Mouse (Mus musculus): ENCODE results near the gene Rpusd2. TPM values are rescaled to one million over a fixed set of nuclear protein-coding genes. Genes with fewer than 3 reads are reported as not detected.

Gene Rpusd2
- polyA plus RNA-seq, 1 experiment from 2014 or later: 4.1 TPM

DNA sequence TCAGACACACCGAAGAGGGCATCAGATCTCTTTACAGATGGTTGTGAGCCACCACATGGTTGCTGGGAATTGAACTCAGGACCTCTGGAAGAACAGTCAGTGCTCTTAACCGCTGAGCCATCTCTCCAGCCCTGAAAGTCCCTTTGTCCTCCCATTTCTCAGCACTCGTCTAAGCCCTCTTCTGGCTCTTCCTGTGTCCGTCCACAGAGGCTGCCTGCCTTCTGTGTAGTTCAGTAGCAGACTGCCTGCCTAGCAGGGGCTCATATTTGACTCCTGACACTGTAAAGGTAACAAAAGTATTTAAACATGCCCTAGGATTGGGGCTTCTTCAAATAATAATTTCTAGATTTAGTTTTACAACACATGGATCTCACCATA is 9.4 kb upstream of the Rpusd2 start:
- Histone ChIP-seq H3K27me3 (ENCODE audit: control insufficient read depth, insufficient read depth, low read length) (no peaks in the 10 kb centered on the region), H3K27ac (ENCODE audit: low read depth, low read length) (no peak overlapping the region), H3K4me1 (ENCODE audit: control insufficient read depth, insufficient read depth, low read length) (peaks cover 6% of the 10 kb centered on the region; the same call in 1 of the 2 replicates), H3K36me3 (ENCODE audit: control insufficient read depth, insufficient read depth, low read length) (peaks cover 14% of the 10 kb centered on the region; the same call in 1 of the 2 replicates), H3K9ac (replicated peaks; ENCODE audit: low read depth, low read length) (no peak overlapping the region), H3K4me3 (ENCODE audit: low read depth, low read length) (no peak overlapping the region), H3K4me2 (ENCODE audit: low read depth, low read length) (no peak overlapping the region), H3K9me3 (ENCODE audit: control insufficient read depth, low read length) (no peaks in the 10 kb centered on the region)
- 79% methylated on average over 4 of the region's 4 CpGs for WGBS
- no peak for ATAC-seq (ENCODE audit: low read depth)

DNA sequence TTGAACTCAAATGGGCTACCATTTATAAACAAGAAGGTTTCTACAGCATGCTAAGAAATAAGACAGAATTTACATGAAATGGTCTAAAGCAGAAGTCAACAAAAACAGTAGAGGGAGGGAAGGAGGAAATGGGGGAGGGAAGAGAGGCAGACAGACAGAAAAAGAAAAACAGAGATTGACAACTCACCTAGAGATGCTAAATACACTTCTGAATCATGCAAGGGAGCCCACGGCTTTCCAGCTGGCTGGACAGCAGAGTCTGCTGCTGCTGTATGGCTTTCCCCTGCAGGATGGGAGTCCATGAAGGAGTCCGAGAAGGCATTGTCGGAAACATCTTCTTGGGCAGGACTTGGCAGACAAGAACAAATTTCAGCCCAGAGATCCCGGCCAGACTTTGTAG is 7.6 kb upstream of the Rpusd2 start:
- Histone ChIP-seq H3K9ac (replicated peaks; ENCODE audit: low read depth, low read length) (no peak overlapping the region), H3K27ac (ENCODE audit: low read depth, low read length) (no peak overlapping the region), H3K4me1 (ENCODE audit: control insufficient read depth, insufficient read depth, low read length) (peaks cover 6% of the 10 kb centered on the region; the same call in 1 of the 2 replicates), H3K27me3 (ENCODE audit: control insufficient read depth, insufficient read depth, low read length) (no peaks in the 10 kb centered on the region), H3K4me2 (ENCODE audit: low read depth, low read length) (no peak overlapping the region), H3K4me3 (ENCODE audit: low read depth, low read length) (no peak overlapping the region), H3K36me3 (ENCODE audit: control insufficient read depth, insufficient read depth, low read length) (0 out of 2 replicates have a peak, but pooled peaks cover 3% of the 10 kb centered on the region), H3K9me3 (ENCODE audit: control insufficient read depth, low read length) (no peaks in the 10 kb centered on the region)
- no peak for ATAC-seq (ENCODE audit: low read depth)
- 92% methylated on average over 4 of the region's 4 CpGs for WGBS

DNA sequence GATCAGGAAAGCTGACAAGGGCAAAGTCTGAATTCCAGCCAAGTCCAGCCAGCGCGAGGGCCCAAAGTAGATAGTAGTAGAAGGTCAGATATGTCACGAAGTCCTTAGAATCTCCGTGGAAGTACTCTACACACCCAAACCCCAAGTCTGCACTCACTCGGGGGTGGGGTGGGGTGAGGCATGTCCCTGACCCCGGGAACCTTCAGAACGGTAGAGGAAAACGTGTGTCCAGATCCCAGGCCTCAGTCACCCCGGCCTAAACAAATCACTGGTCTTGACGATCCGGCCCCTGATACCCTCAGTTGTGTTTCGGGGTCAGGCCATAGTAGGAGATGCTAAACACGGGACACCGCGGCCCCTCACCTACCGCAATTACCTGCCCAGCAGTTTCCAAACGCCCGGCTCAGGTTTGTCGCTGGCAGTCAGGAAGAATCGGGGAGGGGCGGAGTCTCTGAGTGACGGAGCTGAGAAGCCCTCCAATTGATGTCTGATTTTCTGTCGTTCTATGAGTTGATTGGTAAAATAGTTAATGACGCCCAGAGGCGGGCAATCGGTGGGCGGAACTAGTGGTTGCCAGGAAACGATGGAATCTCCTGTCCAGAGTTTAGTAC is 5.5 kb upstream of the Rpusd2 start, which contains the start of gene Ccdc32:
Gene Ccdc32, minus strand, starts transcription at position 453 of the 611 bp plus-strand sequence.
- Histone ChIP-seq H3K9ac (replicated peaks; ENCODE audit: low read depth, low read length) (peak within 1 kb of the TSS; percentile 69), H3K27me3 (ENCODE audit: control insufficient read depth, insufficient read depth, low read length) (no peaks in the 10 kb centered on the region), H3K4me2 (ENCODE audit: low read depth, low read length) (peak within 1 kb of the TSS; percentile 78), H3K4me1 (ENCODE audit: control insufficient read depth, insufficient read depth, low read length) (peaks cover 6% of the 10 kb centered on the region; the same call in 1 of the 2 replicates), H3K9me3 (ENCODE audit: control insufficient read depth, low read length) (no peaks in the 10 kb centered on the region), H3K4me3 (ENCODE audit: low read depth, low read length) (peak within 1 kb of the TSS; percentile 49), H3K36me3 (ENCODE audit: control insufficient read depth, insufficient read depth, low read length) (no peaks in the 10 kb centered on the region), H3K27ac (ENCODE audit: low read depth, low read length) (no peak within 1 kb of the TSS)
- peak; percentile 96 for ATAC-seq (ENCODE audit: low read depth)
- under 1% methylated on average over 28 of the region's 28 CpGs for WGBS

DNA sequence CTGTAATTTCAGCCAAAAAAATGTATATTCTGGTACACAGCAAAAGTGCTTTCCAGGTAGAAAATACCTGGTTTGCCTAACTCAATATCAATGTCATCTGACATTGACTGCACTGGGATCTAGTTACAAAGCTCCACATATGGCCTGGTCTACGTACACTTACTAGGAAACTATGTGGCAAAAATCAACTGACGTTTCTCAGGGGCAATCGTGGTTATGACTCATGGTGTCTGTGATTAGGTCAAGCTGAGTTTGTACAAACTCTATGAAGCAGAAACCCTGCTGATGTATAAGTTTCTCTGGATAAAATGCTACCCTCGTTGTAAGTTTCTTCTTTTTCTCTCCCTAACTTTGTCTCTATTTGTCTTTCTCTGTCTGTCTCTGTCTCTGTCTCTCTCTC is 2.4 kb upstream of the Rpusd2 start:
- WGBS: 72% methylated on average over 4 of the region's 4 CpGs
- H3K9ac ChIP-seq (replicated peaks; ENCODE audit: low read depth, low read length): no peak overlapping the region
- H3K4me1 ChIP-seq (ENCODE audit: control insufficient read depth, insufficient read depth, low read length): peaks cover 14% of the 10 kb centered on the region
- no peaks in the 10 kb centered on the region for H3K9me3 ChIP-seq (ENCODE audit: control insufficient read depth, low read length)
- no peaks in the 10 kb centered on the region for H3K36me3 ChIP-seq (ENCODE audit: control insufficient read depth, insufficient read depth, low read length)
- no peak overlapping the region for H3K4me2 ChIP-seq (ENCODE audit: low read depth, low read length)
- ATAC-seq (ENCODE audit: low read depth): no peak
- H3K4me3 ChIP-seq (ENCODE audit: low read depth, low read length): no peak overlapping the region
- no peaks in the 10 kb centered on the region for H3K27me3 ChIP-seq (ENCODE audit: control insufficient read depth, insufficient read depth, low read length)
- no peak overlapping the region for H3K27ac ChIP-seq (ENCODE audit: low read depth, low read length)

DNA sequence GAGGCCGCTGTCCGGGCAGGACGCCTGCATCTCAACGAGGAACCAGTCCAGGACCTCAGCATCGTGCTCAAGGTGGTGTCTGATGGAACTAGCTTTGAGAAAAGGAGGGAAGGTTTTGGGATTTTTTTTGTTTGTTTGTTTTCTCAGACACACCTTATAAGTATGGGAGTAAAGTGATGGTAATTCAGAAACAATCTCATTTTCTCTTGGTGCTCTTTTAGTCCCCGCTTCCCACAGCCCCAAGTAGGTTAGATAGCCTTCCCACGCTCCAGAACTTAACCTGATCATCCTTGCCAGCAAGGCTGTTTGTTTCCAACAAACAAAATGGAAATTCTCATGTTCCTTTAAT is 781 bp downstream of the Rpusd2 start:
- Histone ChIP-seq H3K4me1 (ENCODE audit: control insufficient read depth, insufficient read depth, low read length) (peaks cover 8% of the 10 kb centered on the region), H3K36me3 (ENCODE audit: control insufficient read depth, insufficient read depth, low read length) (peaks cover 16% of the 10 kb centered on the region), H3K27me3 (ENCODE audit: control insufficient read depth, insufficient read depth, low read length) (no peaks in the 10 kb centered on the region), H3K4me3 (ENCODE audit: low read depth, low read length) (peak overlapping the region; percentile 91), H3K9me3 (ENCODE audit: control insufficient read depth, low read length) (no peaks in the 10 kb centered on the region), H3K9ac (replicated peaks; ENCODE audit: low read depth, low read length) (peak overlapping the region; percentile 82), H3K27ac (ENCODE audit: low read depth, low read length) (peak overlapping the region; percentile 89), H3K4me2 (ENCODE audit: low read depth, low read length) (peak overlapping the region; percentile 80)
- ATAC-seq (ENCODE audit: low read depth): no peak
- WGBS: 15% methylated on average over 7 of the region's 7 CpGs

DNA sequence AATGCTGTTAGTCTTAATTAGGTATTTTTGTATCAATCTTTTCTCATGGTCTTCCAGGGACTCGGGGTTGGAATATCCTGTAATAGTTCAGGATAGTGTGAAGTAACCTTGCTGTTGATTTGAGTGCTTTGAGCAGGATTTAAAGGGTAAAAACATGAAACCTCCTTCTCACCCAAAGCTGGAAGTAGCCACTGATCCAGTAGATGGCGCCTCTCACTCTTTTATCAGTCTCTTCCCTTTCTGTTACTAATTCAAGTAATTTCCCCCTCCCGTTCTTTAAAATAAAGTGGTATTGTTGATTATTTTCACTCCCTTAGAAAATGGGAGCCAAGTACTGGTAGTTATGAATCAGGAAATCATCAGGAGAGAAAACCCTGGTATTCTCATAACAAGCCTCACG is 6.3 kb downstream of the Rpusd2 start:
- Histone ChIP-seq H3K9me3 (ENCODE audit: control insufficient read depth, low read length) (no peaks in the 10 kb centered on the region), H3K4me2 (ENCODE audit: low read depth, low read length) (no peak overlapping the region), H3K4me3 (ENCODE audit: low read depth, low read length) (no peak overlapping the region), H3K4me1 (ENCODE audit: control insufficient read depth, insufficient read depth, low read length) (peaks cover 3% of the 10 kb centered on the region; the same call in 1 of the 2 replicates), H3K36me3 (ENCODE audit: control insufficient read depth, insufficient read depth, low read length) (peaks cover 16% of the 10 kb centered on the region), H3K27ac (ENCODE audit: low read depth, low read length) (no peak overlapping the region), H3K9ac (replicated peaks; ENCODE audit: low read depth, low read length) (no peak overlapping the region), H3K27me3 (ENCODE audit: control insufficient read depth, insufficient read depth, low read length) (no peaks in the 10 kb centered on the region)
- WGBS: 56% methylated on average over 4 of the region's 4 CpGs
- no peak for ATAC-seq (ENCODE audit: low read depth)

DNA sequence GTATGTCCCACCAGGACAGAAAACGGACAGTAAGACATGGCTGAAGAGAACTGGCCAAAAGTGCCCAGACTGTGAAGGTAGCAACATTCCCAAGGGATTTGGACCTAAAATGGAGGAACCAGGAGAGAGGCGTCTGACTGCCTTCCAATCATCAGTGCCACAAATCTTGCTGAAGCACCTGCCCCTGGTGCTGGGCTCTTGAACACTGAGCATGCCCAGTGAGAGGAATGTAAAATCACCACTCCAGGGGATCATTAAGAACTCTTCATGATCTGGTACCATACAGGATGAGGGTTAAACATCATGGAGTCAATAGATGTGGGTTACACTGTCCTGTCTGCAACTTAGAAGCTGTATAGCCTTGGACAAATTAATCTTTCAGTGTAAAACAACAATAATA is 10.6 kb downstream of the Rpusd2 start:
- Histone ChIP-seq H3K27me3 (ENCODE audit: control insufficient read depth, insufficient read depth, low read length) (no peaks in the 10 kb centered on the region), H3K27ac (ENCODE audit: low read depth, low read length) (no peak overlapping the region), H3K9ac (replicated peaks; ENCODE audit: low read depth, low read length) (no peak overlapping the region), H3K9me3 (ENCODE audit: control insufficient read depth, low read length) (no peaks in the 10 kb centered on the region), H3K36me3 (ENCODE audit: control insufficient read depth, insufficient read depth, low read length) (no peaks in the 10 kb centered on the region), H3K4me1 (ENCODE audit: control insufficient read depth, insufficient read depth, low read length) (no peaks in the 10 kb centered on the region), H3K4me3 (ENCODE audit: low read depth, low read length) (no peak overlapping the region), H3K4me2 (ENCODE audit: low read depth, low read length) (no peak overlapping the region)
- ATAC-seq (ENCODE audit: low read depth): no peak
- 55% methylated on average over 2 of the region's 2 CpGs for WGBS

DNA sequence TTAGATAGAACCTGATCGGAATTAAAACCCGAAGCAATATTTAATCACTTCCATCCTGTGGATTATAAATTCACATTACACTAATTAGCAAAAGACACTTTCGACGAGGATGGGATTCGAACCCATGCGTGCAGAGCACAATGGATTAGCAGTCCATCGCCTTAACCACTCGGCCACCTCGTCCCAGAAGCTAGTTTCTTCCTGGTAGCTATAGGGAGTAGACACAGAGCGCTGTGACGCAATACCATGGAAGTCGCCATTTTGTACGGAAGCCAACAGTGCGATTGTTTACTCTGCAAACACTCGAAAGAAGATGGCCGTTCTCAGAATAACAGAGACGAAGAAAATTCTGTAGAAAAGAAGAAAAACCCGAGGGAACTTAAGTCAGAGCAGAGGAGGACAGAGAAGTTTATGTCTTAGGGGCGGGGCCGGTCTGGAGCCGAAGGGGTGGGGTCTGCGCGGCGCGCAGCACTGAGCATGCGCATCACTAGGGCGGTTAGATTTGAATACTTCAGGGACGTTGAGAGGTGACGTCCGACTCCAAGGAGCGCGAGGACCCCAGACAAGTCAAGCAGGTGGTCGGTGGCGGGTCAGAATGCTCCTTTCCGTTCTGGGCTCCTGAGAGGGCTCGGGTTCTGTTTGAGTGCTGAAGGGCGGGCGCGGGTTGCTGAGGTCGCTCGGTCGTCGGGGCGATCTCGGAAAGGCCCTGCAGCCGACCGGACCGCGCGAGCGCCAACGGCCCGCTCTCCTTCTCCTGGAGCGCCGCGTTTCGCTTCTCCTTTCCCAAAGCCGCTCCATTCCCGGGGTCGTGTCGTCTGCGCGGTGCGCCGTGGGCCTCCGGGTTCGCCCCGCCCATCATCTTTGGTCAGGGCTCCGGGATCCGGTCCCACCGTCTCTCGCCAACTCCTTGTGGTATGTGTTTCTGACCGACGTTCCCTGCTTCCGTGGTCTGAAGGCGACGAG is 12.3 kb downstream of the Rpusd2 start, which contains the start of gene Knl1:
Gene Knl1, plus strand, starts transcription at position 471 of the 963 bp plus-strand sequence.
- Histone ChIP-seq H3K4me3 (ENCODE audit: low read depth, low read length) (peak within 1 kb of the TSS; percentile 69), H3K4me1 (ENCODE audit: control insufficient read depth, insufficient read depth, low read length) (no peaks in the 10 kb centered on the region), H3K27ac (ENCODE audit: low read depth, low read length) (peak within 1 kb of the TSS; percentile 82), H3K27me3 (ENCODE audit: control insufficient read depth, insufficient read depth, low read length) (no peaks in the 10 kb centered on the region), H3K4me2 (ENCODE audit: low read depth, low read length) (peak within 1 kb of the TSS; percentile 52), H3K9me3 (ENCODE audit: control insufficient read depth, low read length) (no peaks in the 10 kb centered on the region), H3K9ac (replicated peaks; ENCODE audit: low read depth, low read length) (peak within 1 kb of the TSS; percentile 47), H3K36me3 (ENCODE audit: control insufficient read depth, insufficient read depth, low read length) (no peaks in the 10 kb centered on the region)
- whole genome bisulfite sequencing: under 1% methylated on average over 77 of the region's 77 CpGs
- peak; percentile 96 for ATAC-seq (ENCODE audit: low read depth)

DNA sequence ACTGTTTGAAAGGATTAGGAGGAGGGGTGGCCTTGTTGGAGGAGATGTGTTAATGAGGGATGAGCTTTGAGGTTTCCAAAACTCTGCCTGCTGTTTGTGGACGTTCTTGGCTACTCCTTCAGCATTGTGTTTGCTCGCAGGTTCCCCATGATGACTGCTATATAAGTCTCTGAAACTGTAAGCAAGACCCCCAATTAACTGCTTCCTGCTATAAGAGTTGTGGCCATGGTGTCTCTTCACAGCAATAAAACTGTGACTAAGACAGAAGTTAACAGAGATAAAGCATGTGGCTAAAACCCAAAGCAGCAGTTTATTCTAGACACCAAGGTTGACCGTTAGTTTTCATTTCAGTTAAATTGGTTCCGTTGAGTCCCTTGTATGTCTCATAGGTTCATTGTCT is 13.3 kb downstream of the Rpusd2 start:
- Histone ChIP-seq H3K9ac (replicated peaks; ENCODE audit: low read depth, low read length) (peak overlapping the region; percentile 47; the same call in 1 of the 2 replicates), H3K4me2 (ENCODE audit: low read depth, low read length) (peak overlapping the region; percentile 52), H3K27ac (ENCODE audit: low read depth, low read length) (no peak overlapping the region), H3K9me3 (ENCODE audit: control insufficient read depth, low read length) (no peaks in the 10 kb centered on the region), H3K4me1 (ENCODE audit: control insufficient read depth, insufficient read depth, low read length) (no peaks in the 10 kb centered on the region), H3K36me3 (ENCODE audit: control insufficient read depth, insufficient read depth, low read length) (no peaks in the 10 kb centered on the region), H3K27me3 (ENCODE audit: control insufficient read depth, insufficient read depth, low read length) (no peaks in the 10 kb centered on the region), H3K4me3 (ENCODE audit: low read depth, low read length) (peak overlapping the region; percentile 69)
- WGBS: 10% methylated on average over 4 of the region's 4 CpGs
- ATAC-seq (ENCODE audit: low read depth): no peak

Measured in neural tube, embryonic 14.5 days (tissue).